Mouse (Mus musculus) CD8-positive naive resting alpha-beta T cell, adult 2 months (primary cell): ENCODE results near the gene Rcc1.

ENCODE experiments used
- DNase-seq, 2 experiments: peaks; one replicate each; pipeline ENCODE4 v3.0.0; 2022; ENCODE audit warnings: low read depth in 2 of 2, low spot score in 2 of 2

The Rcc1 gene

DNA sequence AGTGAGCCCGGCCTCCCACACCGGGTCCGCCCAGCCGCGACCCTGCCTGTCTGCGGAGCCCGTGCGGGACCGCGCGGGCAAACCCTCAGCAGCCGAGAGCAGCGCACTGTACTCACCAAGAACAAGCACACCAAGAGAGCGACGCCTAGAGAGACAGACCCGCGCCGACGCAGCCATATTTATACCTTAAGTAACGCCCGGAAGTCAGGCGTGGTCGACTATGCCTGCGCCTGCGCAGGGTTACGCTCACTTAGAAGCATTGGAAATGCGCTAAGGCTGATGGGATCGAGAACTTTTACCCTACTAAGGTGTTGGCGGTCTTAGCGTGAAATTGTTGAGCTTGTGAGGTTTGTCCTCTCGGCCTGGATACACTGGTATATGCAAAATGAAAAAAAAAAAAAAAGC, at the start of gene Rcc1:
TSS of gene Rcc1 (minus strand) at position 125 of the 405 bp plus-strand sequence.
- peak; percentile 91 to 92 for DNase-seq

DNA sequence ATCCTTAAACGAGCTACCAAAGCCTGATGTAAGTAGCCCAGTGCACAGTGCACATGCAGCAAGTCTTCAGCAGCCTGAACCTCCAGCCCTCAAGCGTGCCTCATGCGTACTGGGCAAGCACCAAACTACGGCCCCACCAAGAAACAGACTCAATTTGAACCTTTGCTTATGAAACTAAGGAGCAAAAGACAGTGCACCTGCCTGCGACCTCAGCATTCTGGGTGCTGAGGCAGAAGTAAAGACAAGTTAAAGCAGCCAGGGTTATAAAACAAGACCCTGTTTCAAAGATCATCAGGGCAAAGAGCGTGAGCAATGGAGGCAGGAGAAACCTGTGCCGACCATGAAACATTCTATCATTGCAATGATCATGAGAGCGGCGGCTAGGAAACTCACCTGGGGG, 47.6 kb upstream of the Rcc1 start:
- DNase-seq, result no peak

DNA sequence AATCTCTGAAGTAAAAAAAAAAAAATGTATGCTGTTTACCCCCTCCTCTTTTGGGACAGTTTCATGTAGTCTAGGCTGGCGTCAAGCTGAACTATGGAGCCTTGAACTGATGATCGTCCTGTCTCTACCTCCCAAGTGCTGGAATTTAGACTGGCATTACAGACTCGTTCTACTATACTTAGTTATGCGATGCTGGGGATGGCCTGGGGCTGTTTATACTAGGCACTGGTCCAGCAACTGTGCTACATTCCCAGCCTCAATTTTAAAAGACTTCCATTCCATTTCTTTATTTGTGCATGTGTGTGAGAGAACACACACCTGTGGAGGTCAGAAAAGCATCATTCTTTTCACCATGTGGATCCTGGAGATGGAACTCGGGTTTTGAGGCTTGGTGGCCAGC, 45.5 kb upstream of the Rcc1 start:
- DNase-seq, result no peak

DNA sequence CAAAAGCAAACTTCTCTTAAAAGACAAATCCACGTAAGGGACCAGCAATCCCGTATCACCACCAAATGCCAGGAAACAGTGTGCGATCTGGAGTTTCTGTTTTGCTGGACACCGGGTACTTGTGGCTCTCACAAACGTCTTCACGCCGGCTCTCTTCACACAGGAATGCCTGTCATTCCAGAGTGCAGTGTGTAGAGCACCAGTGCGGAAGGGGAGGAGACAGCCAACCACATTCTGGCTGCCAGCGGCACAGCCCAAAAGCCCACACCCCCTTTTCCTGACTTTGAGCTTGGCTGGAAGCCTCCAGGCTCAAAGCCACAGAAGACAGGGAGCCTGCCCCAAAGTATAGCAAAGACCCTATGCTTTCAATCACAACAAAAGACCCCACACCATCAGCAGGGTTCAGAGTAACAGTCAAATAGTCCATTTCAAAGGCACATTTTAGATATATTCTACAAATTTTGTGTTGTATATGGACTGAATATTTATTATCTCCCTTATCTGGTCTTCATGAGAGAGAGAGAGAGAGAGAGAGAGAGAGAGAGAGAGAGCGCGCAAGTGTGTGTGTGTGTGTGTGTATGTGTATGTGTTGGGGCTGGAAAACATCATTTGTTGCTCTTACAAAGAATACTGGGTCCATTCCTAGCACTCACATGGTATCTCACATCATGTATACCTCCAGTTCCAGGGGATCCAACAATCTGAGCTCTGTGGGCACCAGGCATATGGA, 44.8 kb upstream of the Rcc1 start:
- no peak for DNase-seq

DNA sequence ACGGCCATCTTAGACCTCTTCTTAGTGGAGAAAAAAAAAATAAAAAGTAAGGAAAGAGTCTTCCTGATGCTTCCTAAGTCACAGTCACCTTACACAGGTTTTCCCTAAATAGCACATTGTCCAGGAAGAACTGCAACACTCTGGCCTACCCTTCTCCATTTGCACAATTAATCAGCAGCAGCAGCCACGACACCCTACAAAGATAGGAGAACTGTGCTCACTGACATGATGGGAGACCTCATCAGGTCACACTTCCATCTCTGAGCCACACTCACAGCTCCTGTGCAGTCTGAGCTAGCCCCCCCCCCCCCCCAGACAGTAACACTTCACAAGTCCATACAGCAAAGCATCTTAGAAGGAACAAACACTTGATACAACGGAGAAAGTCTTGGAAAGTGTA, 43.7 kb upstream of the Rcc1 start:
- no peak for DNase-seq

DNA sequence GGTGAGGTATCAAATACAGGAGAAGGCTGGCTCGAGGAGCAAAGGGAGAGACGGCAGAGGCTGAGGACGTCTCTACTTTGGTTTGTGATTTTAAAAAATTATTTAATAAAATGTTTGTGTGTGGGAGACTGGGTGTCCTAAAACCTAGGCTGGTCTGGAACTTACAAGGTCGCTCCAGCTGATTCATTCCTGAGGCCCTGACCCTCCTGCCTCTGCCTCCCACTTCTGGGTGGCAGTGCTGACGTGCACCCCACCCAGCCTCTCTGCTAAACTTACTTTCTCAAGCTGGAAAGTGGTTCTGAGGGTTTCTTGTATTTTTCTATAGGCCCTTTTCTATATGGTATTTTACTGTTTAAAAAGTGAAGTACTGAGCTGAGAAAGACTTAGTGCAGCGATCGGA, 42.8 kb upstream of the Rcc1 start:
- DNase-seq, result no peak

DNA sequence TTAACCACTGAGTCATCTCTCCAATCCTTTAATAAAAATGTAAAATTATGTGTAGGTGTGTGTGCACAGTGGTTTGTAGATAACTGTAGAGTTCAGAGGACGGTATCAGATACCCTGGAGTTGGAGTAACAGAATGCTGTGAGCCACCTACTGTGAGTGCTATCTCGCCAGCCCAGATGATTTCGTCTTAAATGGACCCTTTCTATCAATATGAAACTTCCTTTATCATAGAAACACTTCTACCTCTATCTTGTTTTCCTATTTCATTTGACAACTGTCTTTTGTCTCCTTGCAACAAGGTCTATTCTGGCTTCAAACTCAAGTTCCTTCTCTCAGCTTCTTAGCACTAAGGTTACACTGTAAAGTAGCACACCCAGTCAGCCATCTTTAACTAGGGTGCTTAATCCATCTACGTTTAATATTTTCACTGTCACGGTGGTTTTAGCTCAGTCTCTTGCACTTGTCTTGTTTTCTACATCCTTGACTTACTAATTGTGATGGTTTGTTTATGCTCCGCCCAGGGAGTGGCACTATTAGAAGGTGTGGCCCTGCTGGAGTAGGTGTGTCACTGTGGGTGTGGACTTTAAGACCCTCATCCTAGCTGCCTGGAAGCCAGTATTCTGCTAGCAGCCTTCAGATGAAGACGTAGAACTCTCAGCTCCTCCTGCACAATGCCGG, 37.8 kb upstream of the Rcc1 start:
- no peak for DNase-seq

DNA sequence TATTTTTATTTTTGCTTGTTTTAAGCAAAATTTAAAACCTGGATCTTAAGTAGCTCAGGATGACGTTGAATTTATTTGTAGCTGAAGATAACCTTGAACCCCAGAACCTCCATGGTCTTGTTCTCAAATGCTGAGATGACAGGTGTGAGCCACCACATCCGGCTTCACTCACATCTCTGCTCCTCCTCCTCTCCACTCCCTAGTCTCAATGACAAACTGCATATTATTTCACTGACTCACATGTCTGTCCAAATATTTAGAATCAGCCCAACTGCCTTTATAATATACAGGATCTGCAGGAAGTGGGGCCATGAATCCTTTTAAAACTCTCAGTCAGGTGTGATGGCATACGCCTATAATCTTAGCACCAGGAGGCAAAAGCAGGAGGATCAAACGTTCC, 35.9 kb upstream of the Rcc1 start:
- DNase-seq, result no peak

DNA sequence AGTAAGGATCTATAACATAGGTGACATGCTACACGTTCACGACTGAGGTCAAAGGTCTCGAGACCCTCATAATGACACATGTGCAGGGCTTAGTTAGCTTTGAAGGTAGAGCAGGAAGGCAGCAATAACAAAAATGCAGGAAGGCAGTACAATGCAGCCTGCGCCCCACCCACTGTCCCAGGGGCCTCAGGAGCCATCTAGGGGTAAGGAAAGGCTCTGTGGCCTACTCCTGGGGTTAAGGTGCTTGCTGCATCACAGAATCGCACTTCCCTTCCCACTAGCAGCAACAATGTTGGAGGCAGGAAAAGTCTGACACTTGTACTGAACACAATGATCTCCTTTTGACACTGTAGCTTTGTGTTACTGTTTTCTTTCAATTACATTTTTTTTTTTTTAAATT, 34.2 kb upstream of the Rcc1 start:
- DNase-seq, result no peak

DNA sequence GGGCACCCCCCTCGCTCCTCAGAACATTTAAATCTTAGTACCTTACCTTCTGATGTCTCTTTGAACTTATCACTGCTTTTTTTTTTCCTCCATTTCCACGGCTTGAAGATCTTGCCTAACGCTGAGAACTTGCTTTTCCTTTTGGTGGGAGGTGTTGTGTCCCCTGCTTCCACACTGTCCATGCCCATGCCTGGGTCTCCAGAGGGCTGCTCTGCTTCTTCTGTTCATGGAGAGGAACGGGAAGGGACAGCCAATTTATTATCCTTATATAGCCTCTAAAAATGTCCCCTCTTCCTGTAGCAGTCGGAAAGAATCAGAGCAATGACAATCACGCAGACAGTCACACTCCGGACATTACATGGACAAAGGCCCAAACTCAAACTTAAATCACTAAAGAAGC, 33.4 kb upstream of the Rcc1 start:
- DNase-seq, result no peak

DNA sequence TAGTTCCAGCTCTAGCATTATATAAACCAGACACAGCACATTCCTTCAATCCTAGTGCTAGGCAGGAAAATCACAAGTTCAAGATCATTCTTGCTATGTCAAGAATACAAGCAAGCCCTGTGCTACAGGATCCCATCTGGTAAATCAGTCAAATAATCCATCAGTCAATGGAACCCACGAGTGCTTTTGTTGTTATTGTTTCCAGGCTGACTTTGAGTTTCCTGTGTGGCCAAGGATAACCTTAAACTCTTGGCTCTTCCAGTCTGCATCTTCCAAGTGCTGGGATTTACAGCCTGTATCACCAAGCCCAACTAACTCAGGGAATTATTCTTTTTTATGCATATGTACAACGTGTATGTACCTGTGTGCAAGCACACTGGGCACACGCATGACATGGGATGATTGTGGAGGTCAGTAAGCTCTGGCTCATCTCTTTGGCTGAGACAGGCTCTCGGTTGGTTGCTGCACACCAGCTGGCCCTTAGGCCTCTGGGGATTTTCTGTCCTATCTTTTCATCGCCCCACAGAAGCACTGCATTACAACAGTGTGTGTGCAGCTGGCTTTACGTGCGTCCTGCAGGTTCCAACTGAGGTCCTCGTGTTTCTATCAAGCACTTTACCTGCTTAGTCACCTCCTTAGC, 32.5 kb upstream of the Rcc1 start:
- DNase-seq, result no peak

DNA sequence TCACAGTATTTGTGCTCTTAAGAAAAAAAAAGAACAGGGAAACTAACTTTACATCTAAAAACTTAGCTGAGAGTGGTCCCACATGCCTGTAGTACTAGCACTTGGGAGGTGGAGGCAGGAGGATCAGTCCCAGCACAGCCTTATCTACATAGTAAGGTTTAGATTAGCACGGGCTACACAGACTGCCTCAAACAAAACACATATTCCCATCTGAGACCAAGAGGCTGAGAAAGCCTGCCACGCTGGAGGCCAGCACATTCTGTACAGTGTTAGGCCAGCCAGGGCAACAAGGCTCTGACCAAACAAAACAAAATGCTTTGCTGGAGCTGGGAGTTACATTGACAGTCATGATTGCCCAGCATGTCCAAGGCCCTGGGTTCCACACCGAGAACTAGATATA, 30.1 kb upstream of the Rcc1 start:
- DNase-seq, result no peak

DNA sequence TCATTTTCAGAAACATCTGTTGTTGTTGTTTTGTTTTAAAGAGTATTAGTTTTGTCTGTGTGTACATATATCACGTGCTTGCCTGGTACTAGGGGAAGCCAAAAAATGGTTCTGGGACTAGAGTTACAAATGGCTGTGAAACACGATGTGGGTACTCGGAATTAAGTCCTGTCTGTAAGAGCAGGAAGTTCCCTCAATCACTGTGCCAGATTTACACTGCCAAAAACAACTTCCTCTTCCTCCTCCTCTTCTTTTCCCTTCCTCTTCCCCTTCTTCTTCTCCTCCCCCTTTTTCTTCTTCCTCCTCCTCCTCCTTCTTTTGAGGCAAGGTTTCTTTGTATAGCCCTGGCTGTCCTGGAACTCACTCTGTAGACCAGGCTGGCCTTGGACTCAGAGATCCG, 28.9 kb upstream of the Rcc1 start:
- DNase-seq, result no peak

DNA sequence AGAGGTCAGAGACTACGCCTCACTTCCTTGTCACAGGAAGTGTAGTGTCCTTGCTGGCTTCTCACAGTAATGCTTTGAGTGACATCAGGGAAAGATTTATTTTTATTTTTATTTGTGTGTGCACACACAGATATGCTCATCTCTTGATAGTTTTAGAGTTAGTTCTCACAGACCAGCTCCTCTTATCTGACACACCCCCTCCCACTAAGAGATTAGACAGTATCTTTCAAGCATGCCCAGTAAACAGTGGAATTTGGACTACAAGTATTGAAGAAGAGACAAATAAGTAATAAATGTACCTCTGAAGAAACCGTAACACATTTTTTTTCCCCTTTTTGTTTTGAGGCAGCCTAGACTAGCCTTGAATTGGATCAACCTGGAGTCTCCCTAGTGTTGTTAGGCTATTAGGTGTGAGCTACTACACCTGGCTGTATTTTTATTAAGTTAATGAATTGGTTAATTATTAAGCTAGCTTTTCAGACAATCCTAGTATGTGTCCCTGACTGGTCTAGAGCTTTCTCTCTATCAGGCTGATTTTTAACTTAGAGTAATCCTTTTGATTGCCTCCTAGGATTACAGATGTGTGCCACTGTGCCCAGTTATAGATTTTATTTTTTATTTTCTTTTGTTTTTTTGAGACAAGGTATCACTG, 27.7 kb upstream of the Rcc1 start:
- no peak for DNase-seq

DNA sequence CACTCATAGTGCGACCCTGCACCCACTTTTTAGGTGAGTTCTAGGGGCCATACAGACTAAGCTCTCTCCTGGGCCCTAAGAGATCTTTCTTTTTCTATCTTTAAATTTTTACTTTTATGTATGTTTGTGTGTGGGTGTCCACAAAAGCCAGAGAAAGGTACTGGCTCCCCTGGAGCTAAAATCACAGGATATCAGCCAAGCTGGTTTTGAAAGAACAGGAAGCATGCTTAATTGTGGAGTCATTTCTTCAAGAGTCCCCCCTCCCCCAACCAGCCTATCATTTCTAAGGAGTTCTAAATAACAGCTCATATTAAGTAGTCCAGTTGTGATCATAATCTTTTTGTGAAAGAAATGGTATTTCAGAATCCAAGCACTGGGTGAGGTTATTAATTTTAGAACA, 20.4 kb upstream of the Rcc1 start:
- DNase-seq, result no peak

DNA sequence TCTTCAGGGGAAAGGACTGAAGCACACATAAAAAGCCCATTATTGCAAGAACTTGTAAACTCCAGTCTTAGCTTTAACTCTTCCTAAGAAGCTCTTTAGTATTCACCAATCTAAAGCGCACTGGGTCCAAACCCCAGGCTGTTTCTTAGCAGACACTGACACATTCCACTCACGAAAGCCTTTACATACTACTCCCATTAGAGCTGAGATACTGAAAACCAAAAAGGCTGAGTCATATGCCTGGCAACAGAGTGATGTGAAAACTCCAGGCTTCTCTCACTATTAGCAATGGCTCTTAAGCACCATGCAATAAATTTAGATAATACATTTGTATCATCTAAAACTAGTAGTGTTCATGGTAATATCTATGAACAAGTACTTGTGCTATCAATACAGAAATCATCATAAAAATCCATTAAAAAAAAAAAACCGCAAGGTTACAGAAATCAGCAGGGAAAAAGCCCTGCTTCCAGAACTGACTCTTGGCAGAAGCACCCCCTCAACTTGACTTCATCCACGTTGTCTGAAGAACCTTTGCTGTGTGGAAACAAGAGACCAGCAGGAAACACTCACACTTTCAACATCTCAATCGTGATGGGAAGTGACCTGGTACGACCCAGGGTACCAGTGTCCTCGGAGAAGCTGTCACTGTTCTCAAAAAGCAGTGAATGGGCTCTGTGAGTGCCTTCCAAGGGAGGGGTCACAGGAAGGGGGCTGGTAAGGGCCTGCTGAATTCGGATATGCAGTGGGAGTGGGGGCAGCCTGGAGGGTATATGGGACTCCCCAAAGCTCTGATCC, 16.7 kb upstream of the Rcc1 start:
- DNase-seq, result no peak

DNA sequence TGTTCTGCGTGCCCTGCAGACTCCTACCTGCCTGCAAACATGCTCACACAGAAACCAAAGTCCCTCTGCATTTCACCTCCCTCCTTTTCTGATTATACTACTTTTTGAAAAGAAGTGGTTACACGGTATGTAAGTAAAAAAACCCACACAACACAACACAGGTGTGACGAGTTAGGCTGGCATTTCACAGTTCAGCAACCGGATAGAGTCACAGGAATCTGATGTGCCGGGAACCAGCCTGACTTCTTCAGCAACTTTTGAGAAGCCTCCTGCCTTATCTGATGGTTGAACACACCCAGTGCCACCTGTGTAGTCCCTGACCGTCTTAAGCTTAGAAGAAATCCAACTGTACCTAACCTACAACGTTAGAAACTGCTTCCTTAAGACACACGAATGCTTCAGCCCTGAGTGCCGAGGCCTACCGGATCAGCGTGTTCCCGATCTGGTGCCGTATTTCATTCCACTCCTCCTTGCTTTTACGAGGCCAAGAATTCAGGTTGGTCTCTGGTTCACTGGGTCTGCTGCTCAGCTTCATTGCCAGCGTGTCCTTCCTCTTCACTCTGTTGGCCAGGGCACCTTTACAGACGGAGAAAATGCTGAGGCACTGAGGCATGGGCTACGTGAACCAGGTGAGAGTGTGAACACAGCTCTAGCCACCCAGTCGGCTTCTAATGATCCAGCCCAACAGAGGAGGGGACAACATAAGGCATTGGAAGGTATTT, 14.2 kb upstream of the Rcc1 start:
- no peak for DNase-seq

DNA sequence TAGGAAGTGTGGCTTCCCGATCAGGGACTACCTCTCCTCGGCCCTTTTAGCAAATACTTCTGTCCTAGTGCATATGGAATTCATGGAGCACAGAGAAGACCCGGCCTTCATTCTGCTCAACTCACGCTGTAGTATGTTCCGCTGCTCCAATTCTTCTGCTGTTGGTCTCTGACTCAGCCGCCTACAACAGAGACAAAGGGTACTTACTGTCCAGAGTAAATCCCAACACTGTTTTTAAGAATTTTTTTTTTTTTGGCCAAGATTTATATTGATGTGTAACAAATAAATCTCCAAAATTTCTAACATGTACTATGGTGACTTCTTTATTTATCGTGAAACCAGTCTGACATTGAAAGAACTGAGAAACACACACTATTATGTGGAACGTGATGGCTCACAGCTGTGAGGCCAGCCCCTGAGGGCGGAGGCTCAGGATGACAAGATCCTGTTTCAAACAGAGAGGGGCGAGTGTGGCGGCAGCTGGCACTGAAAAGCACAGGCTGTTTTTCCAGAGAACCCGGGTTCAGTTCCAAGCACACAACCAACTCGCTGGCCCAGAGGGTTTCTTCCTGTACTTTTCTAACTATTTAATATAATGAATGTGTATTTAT, 12.2 kb upstream of the Rcc1 start:
- DNase-seq, result no peak

DNA sequence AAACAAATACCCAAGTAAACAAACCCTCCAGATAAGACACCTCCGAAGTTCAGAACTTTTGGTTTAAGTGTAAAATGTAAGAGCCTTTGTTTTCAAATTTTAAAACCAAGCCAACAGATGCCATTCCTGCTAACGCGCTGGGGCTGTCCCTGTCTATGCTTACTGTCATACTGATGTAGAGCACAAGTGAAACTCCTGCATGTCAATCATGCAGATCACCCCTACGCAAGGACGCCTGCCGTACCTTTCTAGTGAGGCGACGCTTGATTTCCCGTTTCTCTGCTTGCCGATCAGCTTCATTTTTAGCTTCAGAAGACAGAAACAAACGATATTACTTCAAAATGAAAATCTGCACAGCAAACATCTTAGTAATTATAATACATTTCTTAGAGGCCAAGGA, 10.1 kb upstream of the Rcc1 start:
- no peak for DNase-seq

DNA sequence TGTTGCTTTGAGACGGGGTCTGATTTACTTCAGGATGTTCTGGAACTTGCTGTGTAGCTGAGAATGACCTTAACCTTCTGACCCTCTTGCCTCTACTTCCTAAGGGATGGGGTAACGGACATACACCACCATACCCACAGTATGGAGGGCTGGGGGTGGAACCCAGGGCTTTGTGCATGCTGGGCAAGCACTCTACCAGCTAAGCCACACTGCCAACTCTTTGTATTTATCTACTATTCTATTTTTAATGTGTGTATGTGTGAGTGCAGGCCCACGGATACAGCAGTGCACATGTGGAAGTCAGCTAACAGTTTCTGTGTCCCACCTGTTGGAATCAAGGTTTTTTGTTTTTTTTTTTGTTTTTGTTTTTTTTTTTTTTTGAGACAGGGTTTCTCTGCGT, 6.1 kb upstream of the Rcc1 start:
- no peak for DNase-seq
